Mouse (Mus musculus) ES-Bruce4 (cell line): Measurements from ENCODE around the gene Tpk1.

ENCODE experiments used
- CTCF ChIP-seq: IDR thresholded peaks from one replicate; pipeline ENCODE4 v1.8.1; 2011; ENCODE audit warnings: low read depth, low read length
- POLR2A ChIP-seq: IDR thresholded peaks from one replicate; pipeline ENCODE4 v1.8.1; 2011; ENCODE audit warnings: low read length; ENCODE audit not compliant: insufficient read depth

DNA sequence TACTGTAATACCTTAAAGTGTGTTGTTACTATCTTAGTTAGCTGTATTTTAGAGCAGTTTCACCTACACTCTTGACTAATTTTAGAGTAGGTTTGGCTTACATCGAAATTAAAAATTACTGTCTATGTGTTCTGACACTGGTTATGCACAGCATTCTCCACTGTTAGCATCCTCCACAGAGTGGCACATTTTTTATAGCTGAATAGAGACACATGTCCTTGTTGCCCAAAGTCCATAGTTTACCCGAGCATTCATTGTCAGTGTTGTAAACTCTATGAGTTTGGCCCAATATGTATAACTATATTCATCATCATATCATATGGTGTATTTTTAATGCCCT lies 148.8 kb downstream of the Tpk1 start:
- TF ChIP-seq POLR2A = no peak
- no peak for TF ChIP-seq CTCF
